Mouse (Mus musculus): ENCODE data around the gene Golph3l. TPM values are rescaled to one million over a fixed set of nuclear protein-coding genes. Genes with fewer than 3 reads are reported as not detected.

The Golph3l gene
- polyA plus RNA-seq, 1 experiment from 2014 or later = 28.1 TPM

- Histone ChIP-seq H3K4me3 (replicated peaks) (peak overlapping the region; percentile 97; the same call in 1 of the 2 replicates), H3K36me3 (peaks cover 21% of the 10 kb centered on the region), H3K4me1 (replicated peaks) (peaks cover 64% of the 10 kb centered on the region), H3K4me2 (peak overlapping the region; percentile 87; the same call in 1 of the 2 replicates), H3K9me3 (replicated peaks) (no peaks in the 10 kb centered on the region), H3K27ac (peak overlapping the region; percentile 97), H3K9ac (0 out of 2 replicates have a peak overlapping the region, but pooled peaks have one; percentile 100), H3K27me3 (no peaks in the 10 kb centered on the region)
- ATAC-seq (ENCODE audit: low read depth) (no peak), DNase-seq (no peak)
- 71% methylated on average over 3 of the region's 3 CpGs for WGBS (ENCODE audit: insufficient replicate concordance)
Observed at GRCm38 (mm10) chr3:95657108-95657507, 68.4 kb downstream of the Golph3l start.

- Histone ChIP-seq H3K27me3 (no peaks in the 10 kb centered on the region), H3K9me3 (replicated peaks) (no peaks in the 10 kb centered on the region), H3K36me3 (peaks cover 27% of the 10 kb centered on the region), H3K4me1 (replicated peaks) (peaks cover 64% of the 10 kb centered on the region), H3K27ac (peak overlapping the region; percentile 97), H3K4me2 (peak overlapping the region; percentile 87), H3K9ac (peak overlapping the region; percentile 100), H3K4me3 (replicated peaks) (peak overlapping the region; percentile 97)
- DNase-seq = no peak
- ATAC-seq (ENCODE audit: low read depth) = no peak
- 58% methylated on average over 3 of the region's 3 CpGs for WGBS (ENCODE audit: insufficient replicate concordance)
Observed at GRCm38 (mm10) chr3:95657711-95658110, 69.0 kb downstream of the Golph3l start.

GRCm38 (mm10) chr3:95658236-95658867 is 69.6 kb downstream of the Golph3l start, which contains the start of gene Mcl1:
Gene Mcl1, plus strand, starts transcription at chr3:95658788.
- peak; percentile 94 for ATAC-seq (ENCODE audit: low read depth)
- H3K27me3 ChIP-seq = no peaks in the 10 kb centered on the region
- peak within 1 kb of the TSS; percentile 97 for H3K4me3 ChIP-seq (replicated peaks)
- under 1% methylated on average over 43 of the region's 43 CpGs for WGBS (ENCODE audit: insufficient replicate concordance)
- H3K36me3 ChIP-seq = peaks cover 33% of the 10 kb centered on the region
- DNase-seq = peak; percentile 91
- no peaks in the 10 kb centered on the region for H3K9me3 ChIP-seq (replicated peaks)
- H3K9ac ChIP-seq = peak within 1 kb of the TSS; percentile 100
- H3K4me2 ChIP-seq = peak within 1 kb of the TSS; percentile 87
- H3K4me1 ChIP-seq (replicated peaks) = peaks cover 64% of the 10 kb centered on the region
- H3K27ac ChIP-seq = peak within 1 kb of the TSS; percentile 97

GRCm38 (mm10) chr3:95658868-95659712 is 70.4 kb downstream of the Golph3l start:
- Histone ChIP-seq H3K27ac (peak overlapping the region; percentile 97), H3K36me3 (peaks cover 40% of the 10 kb centered on the region), H3K27me3 (no peaks in the 10 kb centered on the region), H3K9ac (peak overlapping the region; percentile 100), H3K4me2 (peak overlapping the region; percentile 87), H3K4me1 (replicated peaks) (peaks cover 64% of the 10 kb centered on the region), H3K9me3 (replicated peaks) (no peaks in the 10 kb centered on the region), H3K4me3 (replicated peaks) (peak overlapping the region; percentile 97)
- ATAC-seq (ENCODE audit: low read depth) (peak; percentile 29), DNase-seq (peak; percentile 58)
- under 1% methylated on average over 101 of the region's 113 CpGs for WGBS (ENCODE audit: insufficient replicate concordance)

GRCm38 (mm10) chr3:95659948-95660347 is 71.2 kb downstream of the Golph3l start:
- Histone ChIP-seq H3K9me3 (replicated peaks) (no peaks in the 10 kb centered on the region), H3K36me3 (peaks cover 49% of the 10 kb centered on the region), H3K4me3 (replicated peaks) (peak overlapping the region; percentile 97), H3K4me1 (replicated peaks) (peaks cover 71% of the 10 kb centered on the region), H3K27me3 (no peaks in the 10 kb centered on the region), H3K4me2 (peak overlapping the region; percentile 87), H3K27ac (peak overlapping the region; percentile 97), H3K9ac (peak overlapping the region; percentile 100)
- ATAC-seq (ENCODE audit: low read depth) (no peak), DNase-seq (no peak)
- 1% methylated on average over 8 of the region's 8 CpGs for WGBS (ENCODE audit: insufficient replicate concordance)

- Histone ChIP-seq H3K36me3 (peaks cover 55% of the 10 kb centered on the region), H3K4me2 (peak overlapping the region; percentile 87), H3K4me1 (replicated peaks) (peaks cover 75% of the 10 kb centered on the region), H3K27me3 (no peaks in the 10 kb centered on the region), H3K9me3 (replicated peaks) (no peaks in the 10 kb centered on the region), H3K27ac (peak overlapping the region; percentile 97), H3K4me3 (replicated peaks) (peak overlapping the region; percentile 97), H3K9ac (peak overlapping the region; percentile 100)
- 29% methylated on average over 2 of the region's 2 CpGs for WGBS (ENCODE audit: insufficient replicate concordance)
- no peak for ATAC-seq (ENCODE audit: low read depth)
- DNase-seq = no peak
Observed at GRCm38 (mm10) chr3:95660788-95661478, 72.2 kb downstream of the Golph3l start.

- H3K27ac ChIP-seq = peak overlapping the region; percentile 88
- DNase-seq (no peak), ATAC-seq (ENCODE audit: low read depth) (0 out of 2 replicates have a peak, but pooled peaks have one; percentile 1)
- H3K4me1 ChIP-seq (replicated peaks) = peaks cover 79% of the 10 kb centered on the region
- no peaks in the 10 kb centered on the region for H3K9me3 ChIP-seq (replicated peaks)
- peak overlapping the region; percentile 97 for H3K4me3 ChIP-seq (replicated peaks)
- WGBS (ENCODE audit: insufficient replicate concordance) = 23% methylated on average over 7 of the region's 7 CpGs
- H3K4me2 ChIP-seq = peak overlapping the region; percentile 87
- H3K36me3 ChIP-seq = peaks cover 55% of the 10 kb centered on the region
- H3K27me3 ChIP-seq = no peaks in the 10 kb centered on the region
- peak overlapping the region; percentile 100 for H3K9ac ChIP-seq
Observed at GRCm38 (mm10) chr3:95661945-95662715, 73.4 kb downstream of the Golph3l start.

- Histone ChIP-seq H3K9me3 (replicated peaks) (no peaks in the 10 kb centered on the region), H3K4me2 (peak overlapping the region; percentile 87), H3K4me1 (replicated peaks) (peaks cover 79% of the 10 kb centered on the region), H3K27ac (peak overlapping the region; percentile 88), H3K9ac (peak overlapping the region; percentile 100), H3K36me3 (peaks cover 55% of the 10 kb centered on the region), H3K4me3 (replicated peaks) (peak overlapping the region; percentile 97), H3K27me3 (no peaks in the 10 kb centered on the region)
- 67% methylated on average over 7 of the region's 7 CpGs for WGBS (ENCODE audit: insufficient replicate concordance)
- DNase-seq (no peak), ATAC-seq (ENCODE audit: low read depth) (no peak)
Observed at GRCm38 (mm10) chr3:95662724-95663449, 74.2 kb downstream of the Golph3l start.

GRCm38 (mm10) chr3:95663486-95663885 is 74.8 kb downstream of the Golph3l start:
- H3K27ac ChIP-seq = peak overlapping the region; percentile 88
- WGBS (ENCODE audit: insufficient replicate concordance) = 69% methylated on average over 2 of the region's 2 CpGs
- H3K9ac ChIP-seq = peak overlapping the region; percentile 49; the same call in 1 of the 2 replicates
- peak overlapping the region; percentile 10; the same call in 1 of the 2 replicates for H3K4me3 ChIP-seq (replicated peaks)
- DNase-seq (no peak), ATAC-seq (ENCODE audit: low read depth) (no peak)
- H3K4me1 ChIP-seq (replicated peaks) = peaks cover 83% of the 10 kb centered on the region
- no peaks in the 10 kb centered on the region for H3K9me3 ChIP-seq (replicated peaks)
- peak overlapping the region; percentile 49 for H3K4me2 ChIP-seq
- no peaks in the 10 kb centered on the region for H3K27me3 ChIP-seq
- H3K36me3 ChIP-seq = peaks cover 60% of the 10 kb centered on the region
